Mouse (Mus musculus) kidney, adult 2 months (tissue): Measurements from ENCODE around the gene Map3k12. TPM values are rescaled to one million over a fixed set of nuclear protein-coding genes. Genes with fewer than 3 reads are reported as not detected.

Source experiments
- DNase-seq: peaks from one replicate; pipeline ENCODE4 v3.0.0; 2021
- H3K27ac ChIP-seq: fragments of 200-500 bp; 2 replicates; pipeline ENCODE4 v1.5.1; 2012; ENCODE audit warnings: low read depth, low read length, control low read depth, inconsistent platforms; ENCODE audit not compliant: insufficient read depth
- H3K27me3 ChIP-seq: fragments of 200-500 bp; replicated peaks from 2 replicates; pipeline ENCODE4 v1.6.1; 2012; ENCODE audit warnings: mild to moderate bottlenecking, moderate library complexity, low read length, inconsistent platforms; ENCODE audit not compliant: control insufficient read depth, insufficient read depth
- H3K36me3 ChIP-seq: fragments of 200-500 bp; 2 replicates; pipeline ENCODE4 v1.6.1; 2012; ENCODE audit warnings: mild to moderate bottlenecking, moderate library complexity, low read length, inconsistent platforms; ENCODE audit not compliant: control insufficient read depth, insufficient read depth
- H3K4me1 ChIP-seq: fragments of 200-500 bp; 2 replicates; pipeline ENCODE4 v1.6.1; 2011; ENCODE audit warnings: low read length; ENCODE audit not compliant: control insufficient read depth, insufficient read depth
- H3K4me3 ChIP-seq: fragments of 200-500 bp; 2 replicates; pipeline ENCODE4 v1.5.1; 2011; ENCODE audit warnings: mild to moderate bottlenecking, low read depth, low read length, control low read depth; ENCODE audit not compliant: insufficient read depth
- CTCF ChIP-seq: fragments of 200-500 bp; conservative IDR thresholded peaks from 2 replicates; pipeline ENCODE4 v1.5.1; 2011; ENCODE audit warnings: low read depth, mild to moderate bottlenecking, control low read depth, low read length, moderate library complexity, mixed read lengths; ENCODE audit not compliant: insufficient read depth, insufficient read length
- POLR2A ChIP-seq: fragments of 200-500 bp; IDR thresholded peaks from one replicate; pipeline ENCODE4 v1.6.1; 2011; ENCODE audit warnings: low read depth, low read length, control low read depth
- WGBS: fragments of 180-500 bp; shearing (Covaris S2); methylation state at CpG from one replicate; pipeline ENCODE4 v1.1.7; 2018; 5-methylcytosine and 5-hydroxymethylcytosine counted together
- polyA plus RNA-seq: library from polyadenylated mRNA; depleted of rRNA; stranded (reverse); fragments of >200 nt; gene quantifications from 2 replicates; pipeline ENCODE4 v1.2.3, GENCODE M21; 2012

The Map3k12 gene
- polyA plus RNA-seq, 1 experiment, result 7.7 TPM

DNA sequence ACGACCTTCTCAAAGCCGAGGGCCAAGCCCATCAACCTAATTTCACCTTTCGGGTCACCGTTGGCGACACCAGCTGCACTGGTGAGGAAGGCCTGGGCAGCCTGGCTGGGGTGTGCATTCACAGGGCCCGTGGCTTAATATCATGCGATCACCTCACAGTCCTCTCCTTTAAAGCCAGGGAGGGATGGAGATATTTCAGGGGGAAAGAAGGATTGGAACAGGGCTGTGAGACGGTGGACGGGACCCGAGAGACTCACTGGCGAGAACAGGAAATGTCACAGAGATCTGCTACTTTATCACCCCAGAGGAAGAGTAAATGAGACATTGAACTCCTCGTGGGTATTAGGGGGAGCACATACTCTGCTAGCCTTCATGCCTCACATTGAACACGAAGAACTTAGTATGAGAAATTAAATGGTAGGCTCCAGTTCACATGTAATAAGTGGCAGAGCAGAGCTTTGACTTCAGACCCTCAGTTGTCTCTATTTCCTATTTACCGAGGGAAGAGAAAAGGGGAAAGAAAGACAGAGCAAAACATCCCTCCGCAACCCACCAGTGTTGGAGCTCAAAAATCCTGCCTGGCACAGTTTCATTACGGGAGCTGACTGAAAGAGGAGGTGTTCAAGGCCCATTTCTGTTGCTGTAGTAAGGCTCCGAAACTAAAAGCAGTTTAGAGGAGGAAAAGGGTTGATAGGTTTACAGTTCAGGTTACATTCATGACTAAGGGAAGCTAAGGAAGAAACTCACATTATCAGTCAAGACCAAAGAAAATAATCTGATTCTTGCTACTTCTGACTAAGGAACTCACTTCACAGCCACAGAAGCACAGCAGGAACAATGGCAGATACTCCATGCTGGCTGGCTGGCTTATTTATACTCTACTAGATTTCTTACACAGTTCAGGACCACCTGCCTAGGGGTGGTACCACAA, 2.6 kb upstream of the Map3k12 start:
- 43% methylated on average over 17 of the region's 17 CpGs for WGBS
- Histone ChIP-seq H3K27ac (no peak overlapping the region), H3K4me3 (peak overlapping the region; percentile 77; the same call in 1 of the 2 replicates), H3K27me3 (no peaks in the 10 kb centered on the region), H3K4me1 (peaks cover 3% of the 10 kb centered on the region; the same call in 1 of the 2 replicates), H3K36me3 (no peaks in the 10 kb centered on the region)
- no peak for DNase-seq
- no peak for TF ChIP-seq POLR2A
- no peak for TF ChIP-seq CTCF

DNA sequence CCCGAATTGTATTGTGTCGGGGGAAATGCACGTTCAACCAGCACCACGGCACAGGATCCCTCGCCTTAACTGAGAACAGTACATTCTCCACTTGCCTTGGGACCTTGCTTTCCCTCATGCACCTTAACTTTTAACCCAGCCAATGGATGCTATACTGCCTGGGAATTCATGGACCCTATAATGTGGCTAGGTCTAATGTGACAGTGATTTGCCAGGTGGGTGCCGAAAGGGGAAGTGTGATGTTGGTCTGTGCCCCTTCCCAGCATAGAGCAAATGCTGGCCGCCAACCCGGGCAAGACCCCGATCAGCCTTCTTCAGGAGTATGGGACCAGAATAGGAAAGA, 2.0 kb upstream of the Map3k12 start:
- no peak for DNase-seq
- H3K36me3 ChIP-seq, result no peaks in the 10 kb centered on the region
- WGBS, result 8% methylated on average over 9 of the region's 9 CpGs
- peaks cover 3% of the 10 kb centered on the region; the same call in 1 of the 2 replicates for H3K4me1 ChIP-seq
- H3K4me3 ChIP-seq, result peak overlapping the region; percentile 77
- TF ChIP-seq CTCF (no peak), POLR2A (no peak)
- peak overlapping the region; percentile 99 for H3K27ac ChIP-seq
- H3K27me3 ChIP-seq, result no peaks in the 10 kb centered on the region

DNA sequence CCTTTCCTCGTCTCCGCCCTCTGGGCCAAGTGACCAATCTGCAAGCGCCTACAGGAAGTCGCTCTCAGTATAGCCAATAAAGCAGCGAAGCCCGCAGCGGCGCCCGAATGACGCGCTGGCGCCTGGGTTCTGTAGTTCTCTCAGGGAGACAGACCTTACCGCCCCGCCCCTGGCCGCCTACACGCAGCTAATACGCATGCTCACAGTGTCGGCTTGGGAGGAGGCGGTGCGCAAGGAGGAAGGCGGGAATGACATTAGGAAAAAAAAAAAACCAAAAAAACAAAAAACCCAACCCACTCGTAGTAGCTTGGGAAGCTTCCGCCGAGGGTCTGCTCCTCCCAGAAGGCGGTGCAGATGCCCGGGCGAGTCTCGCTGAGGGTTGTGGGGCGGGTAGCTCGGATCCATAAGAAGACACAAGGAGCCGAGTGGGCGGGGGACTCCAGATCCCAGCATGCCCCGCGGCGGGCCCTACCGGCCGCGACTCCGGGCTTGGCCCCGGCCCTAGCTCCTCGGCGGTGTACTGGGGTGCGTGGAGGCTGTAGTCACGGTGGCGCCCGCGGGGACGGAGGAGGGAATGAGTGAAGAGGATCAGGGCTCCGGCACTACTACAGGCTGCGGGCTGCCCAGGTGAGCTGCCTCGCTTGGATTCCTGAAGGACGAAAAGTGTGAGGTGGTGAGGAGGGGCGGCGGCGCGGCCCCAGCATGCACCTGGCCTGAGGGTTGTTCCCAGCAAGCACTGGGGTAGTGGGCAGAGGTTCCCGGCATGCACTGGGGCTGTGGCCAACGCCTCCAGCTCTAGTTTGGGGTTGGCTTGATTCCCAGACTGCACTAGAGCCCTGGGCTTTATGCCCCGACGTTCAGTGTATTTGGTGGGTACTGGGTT, 1.4 kb upstream of the Map3k12 start, which contains the start of gene Tarbp2:
TSS of gene Tarbp2 (plus strand) at position 217 of the 883 bp plus-strand sequence.
- peak; percentile 100 for DNase-seq
- peak within 1 kb of the TSS; percentile 99 for H3K27ac ChIP-seq
- H3K36me3 ChIP-seq, result no peaks in the 10 kb centered on the region
- 1% methylated on average over 60 of the region's 60 CpGs for WGBS
- TF ChIP-seq CTCF (no peak), POLR2A (peak; percentile 11)
- H3K4me1 ChIP-seq, result peaks cover 3% of the 10 kb centered on the region; the same call in 1 of the 2 replicates
- H3K4me3 ChIP-seq, result peak within 1 kb of the TSS; percentile 77
- no peaks in the 10 kb centered on the region for H3K27me3 ChIP-seq

DNA sequence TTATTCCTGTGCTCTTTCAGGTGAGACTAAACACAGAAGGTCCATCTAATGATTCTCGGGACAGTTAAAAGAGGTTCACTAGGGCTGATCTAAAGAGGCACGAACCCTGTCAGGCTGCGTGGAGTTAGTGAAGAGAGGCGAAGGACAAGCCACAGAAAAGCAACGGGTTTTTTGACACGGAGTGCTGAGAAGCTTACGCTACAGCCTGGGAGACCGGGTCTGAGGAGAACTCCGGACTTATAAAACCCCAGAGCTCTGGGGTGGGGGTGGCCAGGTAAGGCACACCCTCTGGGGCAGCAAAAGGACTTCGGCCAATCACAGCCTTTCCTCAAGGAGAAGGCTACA, 739 bp upstream of the Map3k12 start:
- peaks cover 3% of the 10 kb centered on the region; the same call in 1 of the 2 replicates for H3K4me1 ChIP-seq
- no peaks in the 10 kb centered on the region for H3K27me3 ChIP-seq
- H3K4me3 ChIP-seq, result peak overlapping the region; percentile 52
- H3K36me3 ChIP-seq, result no peaks in the 10 kb centered on the region
- no peak for DNase-seq
- peak overlapping the region; percentile 68 for H3K27ac ChIP-seq
- TF ChIP-seq CTCF (no peak), POLR2A (peak; percentile 83)
- under 1% methylated on average over 10 of the region's 10 CpGs for WGBS

DNA sequence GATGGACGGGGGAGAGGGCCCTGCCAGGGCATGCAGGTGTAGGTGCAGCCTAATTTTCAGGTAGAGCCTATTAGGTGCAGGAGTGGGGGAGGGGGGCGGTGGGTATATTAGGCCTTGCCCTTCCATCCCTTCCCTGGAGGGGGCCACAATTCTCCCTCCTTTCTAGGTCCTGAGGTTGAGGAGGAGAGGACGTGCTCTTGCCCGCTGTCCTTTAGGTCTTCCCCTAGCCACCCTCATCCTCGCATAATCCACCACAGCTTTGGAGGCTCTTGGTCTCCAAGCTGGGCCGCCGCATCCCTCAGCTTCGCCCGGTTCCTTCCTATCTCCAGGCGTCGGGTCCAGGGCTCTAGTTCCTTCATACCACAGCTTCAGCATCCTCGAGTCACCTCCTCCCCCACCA, 571 bp downstream of the Map3k12 start:
- no peak for DNase-seq
- TF ChIP-seq POLR2A, result no peak
- TF ChIP-seq CTCF, result no peak
- Histone ChIP-seq H3K4me1 (peaks cover 3% of the 10 kb centered on the region; the same call in 1 of the 2 replicates), H3K27me3 (no peaks in the 10 kb centered on the region), H3K36me3 (no peaks in the 10 kb centered on the region), H3K27ac (no peak overlapping the region), H3K4me3 (peak overlapping the region; percentile 65)
- 4% methylated on average over 12 of the region's 12 CpGs for WGBS

DNA sequence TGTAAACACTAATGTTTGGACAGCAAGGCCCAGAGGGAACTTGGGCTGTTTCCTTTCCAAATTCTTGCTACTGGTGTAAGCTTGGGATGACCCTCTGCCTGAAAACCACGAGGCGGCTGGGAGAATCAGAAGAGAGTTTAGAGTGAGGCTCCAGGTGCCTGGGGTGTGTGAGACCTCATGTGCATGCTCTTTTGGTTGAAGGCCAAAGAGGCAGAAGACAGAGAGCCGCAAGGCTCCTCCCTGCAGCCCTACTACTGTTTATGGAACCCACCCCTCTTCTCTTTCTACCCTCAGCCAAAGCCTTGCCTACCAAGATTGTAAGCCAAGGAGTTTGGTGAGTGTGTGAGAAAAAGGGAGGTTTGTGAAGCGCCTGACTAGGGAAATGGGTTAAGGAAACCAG, 1.1 kb downstream of the Map3k12 start:
- H3K4me3 ChIP-seq, result no peak overlapping the region
- no peak for DNase-seq
- no peak overlapping the region for H3K27ac ChIP-seq
- no peak for TF ChIP-seq POLR2A
- TF ChIP-seq CTCF, result no peak
- H3K27me3 ChIP-seq, result no peaks in the 10 kb centered on the region
- 58% methylated on average over 4 of the region's 4 CpGs for WGBS
- H3K4me1 ChIP-seq, result peaks cover 5% of the 10 kb centered on the region; the same call in 1 of the 2 replicates
- H3K36me3 ChIP-seq, result no peaks in the 10 kb centered on the region

DNA sequence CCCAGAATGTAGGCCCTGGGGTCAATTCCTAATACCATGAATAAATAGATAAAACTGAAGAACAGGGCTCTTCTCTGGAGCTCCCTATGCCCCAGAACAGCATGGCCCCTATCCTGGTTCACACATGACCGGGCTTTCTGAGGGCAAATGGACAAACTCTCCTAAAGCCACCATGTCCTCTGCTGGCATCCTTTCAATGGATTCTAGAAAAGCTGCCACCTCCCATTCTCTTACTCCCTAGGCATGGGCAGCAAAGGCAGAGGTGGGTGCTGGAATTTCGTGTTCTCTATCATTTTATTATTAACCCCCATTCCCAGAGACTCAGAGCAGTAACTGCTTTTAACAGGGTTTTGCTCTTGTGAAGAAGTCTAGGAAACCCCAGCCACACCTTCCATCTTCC, 1.6 kb downstream of the Map3k12 start:
- TF ChIP-seq POLR2A (no peak), CTCF (no peak)
- Histone ChIP-seq H3K4me1 (peaks cover 6% of the 10 kb centered on the region; the same call in 1 of the 2 replicates), H3K27ac (no peak overlapping the region), H3K27me3 (no peaks in the 10 kb centered on the region), H3K36me3 (no peaks in the 10 kb centered on the region), H3K4me3 (no peak overlapping the region)
- no peak for DNase-seq
- whole genome bisulfite sequencing, result 82% methylated on average over 2 of the region's 2 CpGs
